Mouse (Mus musculus): ENCODE measurements around the gene Defb38. TPM values are rescaled to one million over a fixed set of nuclear protein-coding genes. Genes with fewer than 3 reads are reported as not detected.

The Defb38 gene
- not detected for total RNA-seq (2023)

GRCm38 (mm10) chr8:19026466-19026865 lies at the start of gene Defb38:
Gene Defb38, minus strand, starts transcription at chr8:19026566.

GRCm38 (mm10) chr8:19064710-19065109 lies 38.3 kb upstream of the Defb38 start, which contains the start of gene Defb39:
Gene Defb39, minus strand, starts transcription at chr8:19064810.

Other genes starting within 250 kb of the Defb38 start
- gene Defb40, start 48.3 kb downstream of the Defb38 start, total RNA-seq (2023) = not detected
- not detected for gene Defb37, start 35.5 kb downstream of the Defb38 start, total RNA-seq (2023)
- not detected for gene Defb39, start 38.2 kb upstream of the Defb38 start, total RNA-seq (2023)
- not detected for gene Defb12, start 88.3 kb upstream of the Defb38 start, total RNA-seq (2023)
- not detected for gene Defb34, start 97.2 kb upstream of the Defb38 start, total RNA-seq (2023)
- not detected for gene Gm45826, start 114.2 kb upstream of the Defb38 start, total RNA-seq (2023)
- not detected for gene Defb14, start 167.8 kb upstream of the Defb38 start, total RNA-seq (2023)
- gene Defb4, start 172.1 kb upstream of the Defb38 start, total RNA-seq (2023) = not detected
- not detected for gene Defb6, start 198.9 kb upstream of the Defb38 start, total RNA-seq (2023)
- not detected for gene Defb46, start 213.3 kb upstream of the Defb38 start, total RNA-seq (2023)
- gene Defb5, start 221.0 kb upstream of the Defb38 start, total RNA-seq (2023) = not detected

All from B cell, adult 67 days (primary cell).